Mouse (Mus musculus): ENCODE data around the gene Canx. TPM values are rescaled to one million over a fixed set of nuclear protein-coding genes. Genes with fewer than 3 reads are reported as not detected.

Gene Canx
- total and polyA plus RNA-seq, 3 experiments, result 575 to 627 (median 607) TPM

DNA sequence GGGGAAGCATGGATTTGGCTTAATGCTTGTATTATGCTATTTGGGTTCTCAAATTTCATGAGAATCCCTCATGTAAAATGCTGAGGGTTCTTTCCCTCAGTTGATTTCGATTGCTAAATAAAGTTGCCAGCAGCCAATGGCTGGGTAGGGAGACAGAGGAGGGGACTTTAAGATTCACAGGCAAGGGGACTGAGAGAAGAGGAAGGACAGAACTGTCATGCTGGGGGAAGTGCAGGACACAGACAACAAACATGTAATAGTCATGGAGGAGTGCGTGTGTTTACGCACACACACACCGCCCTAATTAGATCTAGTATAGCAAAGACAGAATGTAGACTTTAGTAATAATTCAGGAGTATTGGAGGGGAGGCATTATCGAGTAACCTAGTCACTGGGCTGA is 40.2 kb downstream of the Canx start:
- no peak for TF ChIP-seq NELFE (IDR thresholded peaks at IDR 0.05; ENCODE audit: low read depth, low read length)
- TF ChIP-seq MEF2A (IDR thresholded peaks at IDR 0.05; ENCODE audit: borderline replicate concordance, low read depth, low read length), result no peak
- TF ChIP-seq SMC3 (IDR thresholded peaks at IDR 0.05; ENCODE audit: low read depth, low read length), result no peak
- TF ChIP-seq ZKSCAN1 (IDR thresholded peaks at IDR 0.05; ENCODE audit: borderline replicate concordance, low read depth, low read length), result no peak
- TF ChIP-seq BHLHE40 (IDR thresholded peaks at IDR 0.05; ENCODE audit: low read depth, low read length), result no peak
- TF ChIP-seq RCOR1 (conservative IDR thresholded peaks at IDR 0.05; ENCODE audit: low read depth, low read length), result no peak
- TF ChIP-seq POLR2AphosphoS2 (IDR thresholded peaks at IDR 0.05; ENCODE audit: low read depth, low read length), result no peak
- no peak for TF ChIP-seq CTCF (conservative IDR thresholded peaks at IDR 0.05 in 1 of 2, IDR thresholded peaks at IDR 0.05 in 1 of 2; ENCODE audit: low read depth in 2 of 2, low read length in 2 of 2)
- no peak overlapping the region for H3K4me3 ChIP-seq (replicated peaks in 1 of 3; ENCODE audit: low read depth in 2 of 3, low read length in 2 of 3, poor library complexity in 1 of 3)
- peaks cover 31 to 61% of the 10 kb centered on the region in 2 experiments for H3K36me3 ChIP-seq (replicated peaks in 1 of 2; ENCODE audit: control insufficient read depth in 1 of 2, insufficient read depth in 1 of 2, low read length in 1 of 2)
- dilution Hi-C loops (cut with MboI; ENCODE audit: extremely low pct_ligation_motif_present, extremely low pct_unique_long_range_greater_than_20kb, low sequenced_read_pairs) (no loop called here), in situ Hi-C loops (cut with MboI; ENCODE audit: low pct_ligation_motif_present, low pct_unique_long_range_greater_than_20kb, low sequenced_read_pairs) (no loop called here)
- no peak overlapping the region for H3K4me2 ChIP-seq (ENCODE audit: insufficient read depth, low read depth, poor library complexity, severe bottlenecking)
- no peak for DNase-seq (ENCODE audit: extremely low read depth)
- peaks cover 7% of the 10 kb centered on the region for H3K9me3 ChIP-seq (replicated peaks; ENCODE audit: low read length)
- H3K4me1 ChIP-seq (ENCODE audit: control insufficient read depth in 1 of 2, insufficient read depth in 2 of 2), result peaks cover 10 to 60% of the 10 kb centered on the region in 2 experiments
- H3K27ac ChIP-seq (ENCODE audit: insufficient read depth, low read depth), result no peak overlapping the region
- H3K27me3 ChIP-seq (replicated peaks), result no peaks in the 10 kb centered on the region
- no peak overlapping the region for H3K9ac ChIP-seq (ENCODE audit: insufficient read depth, low read depth)
- peaks cover 32% of the 10 kb centered on the region for H3K79me2 ChIP-seq (replicated peaks; ENCODE audit: control insufficient read depth, extremely low read depth, insufficient read depth, poor library complexity, severe bottlenecking)

DNA sequence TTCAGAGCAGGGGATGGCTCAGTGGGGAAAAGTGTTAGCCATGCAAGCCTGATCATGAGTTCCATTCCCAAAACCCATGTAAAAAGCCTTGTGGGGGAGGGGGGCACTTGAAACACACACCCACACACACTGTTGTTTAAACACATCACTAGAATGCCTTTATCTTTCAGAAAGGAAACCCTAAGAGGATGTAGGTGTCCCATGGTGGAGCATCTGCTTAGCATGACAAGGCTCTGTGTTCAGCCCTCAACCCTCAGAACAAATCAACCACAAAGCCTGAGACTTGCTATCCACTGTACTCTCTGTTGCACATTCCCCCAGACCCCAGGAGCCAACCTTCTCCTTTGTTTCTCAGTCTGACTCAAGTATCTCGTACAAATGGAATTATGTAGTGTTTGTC is 45.4 kb downstream of the Canx start:
- Histone ChIP-seq H3K9me3 (replicated peaks; ENCODE audit: low read length) (peaks cover 2% of the 10 kb centered on the region), H3K4me1 (ENCODE audit: control insufficient read depth in 1 of 2, insufficient read depth in 2 of 2) (peaks cover 9 to 31% of the 10 kb centered on the region in 2 experiments), H3K4me2 (ENCODE audit: insufficient read depth, low read depth, poor library complexity, severe bottlenecking) (no peak overlapping the region), H3K27me3 (replicated peaks) (no peaks in the 10 kb centered on the region), H3K27ac (ENCODE audit: insufficient read depth, low read depth) (no peak overlapping the region), H3K79me2 (replicated peaks; ENCODE audit: control insufficient read depth, extremely low read depth, insufficient read depth, poor library complexity, severe bottlenecking) (peaks cover 5% of the 10 kb centered on the region; the same call in 1 of the 2 replicates), H3K4me3 (replicated peaks in 1 of 3; ENCODE audit: low read depth in 2 of 3, low read length in 2 of 3, poor library complexity in 1 of 3) (no peak overlapping the region), H3K9ac (ENCODE audit: insufficient read depth, low read depth) (no peak overlapping the region), H3K36me3 (replicated peaks in 1 of 2; ENCODE audit: control insufficient read depth in 1 of 2, insufficient read depth in 1 of 2, low read length in 1 of 2) (peaks cover 17 to 53% of the 10 kb centered on the region in 2 experiments)
- in situ Hi-C loops (cut with MboI; ENCODE audit: low pct_ligation_motif_present, low pct_unique_long_range_greater_than_20kb, low sequenced_read_pairs) (no loop called here), dilution Hi-C loops (cut with MboI; ENCODE audit: extremely low pct_ligation_motif_present, extremely low pct_unique_long_range_greater_than_20kb, low sequenced_read_pairs) (no loop called here)
- TF ChIP-seq JUN (IDR thresholded peaks at IDR 0.05; ENCODE audit: insufficient read depth, low read depth, low read length), result no peak
- TF ChIP-seq MAZ (IDR thresholded peaks at IDR 0.05; ENCODE audit: low read depth, low read length), result no peak
- TF ChIP-seq CHD2 (IDR thresholded peaks at IDR 0.05; ENCODE audit: low read length), result no peak
- no peak for TF ChIP-seq ZMIZ1 (IDR thresholded peaks at IDR 0.05; ENCODE audit: low read depth, low read length)
- TF ChIP-seq ZNF384 (IDR thresholded peaks at IDR 0.05; ENCODE audit: low read depth, low read length), result no peak
- no peak for TF ChIP-seq MAFK (IDR thresholded peaks at IDR 0.05; ENCODE audit: insufficient replicate concordance, low read length)
- no peak for TF ChIP-seq EP300 (IDR thresholded peaks at IDR 0.05; ENCODE audit: low read length)
- no peak for TF ChIP-seq ETS1 (conservative IDR thresholded peaks at IDR 0.05; ENCODE audit: low read depth, low read length)
- DNase-seq (ENCODE audit: extremely low read depth), result no peak

Measured in CH12.LX (cell line).